Mouse (Mus musculus) liver, embryonic 12.5 days (tissue): Measurements from ENCODE around the gene Rhbdl1. TPM values are rescaled to one million over a fixed set of nuclear protein-coding genes. Genes with fewer than 3 reads are reported as not detected.

ENCODE experiments used
- ATAC-seq: fragments of 200-750 bp; cut with Nextera tagmentation; 2 replicates; pipeline ENCODE4 v1.8.0; 2017; ENCODE audit warnings: moderate number of reproducible peaks, mild to moderate bottlenecking, moderate library complexity
- H3K27ac ChIP-seq: fragments of 300-500 bp; sonication (generic); 2 replicates; pipeline ENCODE4 v1.5.1; 2016; ENCODE audit warnings: mild to moderate bottlenecking
- H3K27me3 ChIP-seq: fragments of 300-500 bp; sonication (generic); replicated peaks from 2 replicates; pipeline ENCODE4 v1.6.1; 2016; ENCODE audit warnings: mild to moderate bottlenecking, moderate library complexity
- H3K36me3 ChIP-seq: fragments of 300-500 bp; sonication (generic); 2 replicates; pipeline ENCODE4 v1.6.1; 2016; ENCODE audit warnings: mild to moderate bottlenecking, moderate library complexity
- H3K4me1 ChIP-seq: fragments of 300-500 bp; sonication (generic); 2 replicates; pipeline ENCODE4 v1.6.1; 2016
- H3K4me2 ChIP-seq: fragments of 300-500 bp; sonication (generic); 2 replicates; pipeline ENCODE4 v1.6.1; 2016; ENCODE audit warnings: mild to moderate bottlenecking, moderate library complexity
- H3K4me3 ChIP-seq: fragments of 300-500 bp; sonication (generic); 2 replicates; pipeline ENCODE4 v1.5.1; 2016; ENCODE audit warnings: mild to moderate bottlenecking, moderate library complexity
- H3K9ac ChIP-seq: fragments of 300-500 bp; sonication (generic); 2 replicates; pipeline ENCODE4 v1.6.1; 2016; ENCODE audit warnings: mild to moderate bottlenecking, moderate library complexity
- H3K9me3 ChIP-seq: fragments of 300-500 bp; sonication (generic); replicated peaks from 2 replicates; pipeline ENCODE4 v1.6.1; 2016; ENCODE audit warnings: mild to moderate bottlenecking, moderate library complexity
- WGBS: fragments of 180-500 bp; shearing (Covaris S2); methylation state at CpG from one replicate; pipeline ENCODE4 v1.1.7; 2016; ENCODE audit not compliant: insufficient replicate concordance; 5-methylcytosine and 5-hydroxymethylcytosine counted together
- polyA plus RNA-seq: library from polyadenylated mRNA; unstranded; fragments of >200 nt; fragmentation: Nextera tagmentation; extraction: Ambion mirVana; gene quantifications from 2 replicates; pipeline ENCODE4 v1.2.1, GENCODE M21; 2016

Gene Rhbdl1
- polyA plus RNA-seq, 1 experiment from 2014 or later, result 0.80 TPM

DNA sequence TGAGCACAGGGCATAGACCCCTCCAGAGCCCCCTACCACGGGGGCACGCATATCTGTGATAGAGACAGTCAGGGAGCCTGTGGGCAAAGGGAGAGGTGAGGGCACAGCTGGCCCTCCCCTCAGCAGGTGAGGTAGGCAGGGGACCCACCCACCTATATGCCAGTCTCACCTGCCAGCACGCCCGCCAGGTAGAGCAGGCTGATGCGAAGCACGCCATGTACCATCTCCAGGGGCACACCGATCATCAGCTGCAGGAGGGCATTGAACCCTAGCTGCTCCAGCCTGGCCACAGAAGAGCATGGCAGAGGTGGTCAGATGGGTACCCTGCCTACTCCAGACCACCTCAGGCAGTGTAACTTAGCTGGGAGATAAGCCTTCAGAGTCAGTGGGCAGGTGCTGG, 1.8 kb downstream of the Rhbdl1 start:
- WGBS, result 88% methylated on average over 7 of the region's 7 CpGs
- no peaks in the 10 kb centered on the region for H3K9me3 ChIP-seq
- peaks cover 84% of the 10 kb centered on the region for H3K4me1 ChIP-seq
- H3K27me3 ChIP-seq, result no peaks in the 10 kb centered on the region
- H3K36me3 ChIP-seq, result peaks cover 65% of the 10 kb centered on the region
- H3K27ac ChIP-seq, result no peak overlapping the region
- peak overlapping the region; percentile 84 for H3K4me2 ChIP-seq
- no peak for ATAC-seq
- H3K9ac ChIP-seq, result peak overlapping the region; percentile 92; the same call in 1 of the 2 replicates
- peak overlapping the region; percentile 84; the same call in 1 of the 2 replicates for H3K4me3 ChIP-seq

DNA sequence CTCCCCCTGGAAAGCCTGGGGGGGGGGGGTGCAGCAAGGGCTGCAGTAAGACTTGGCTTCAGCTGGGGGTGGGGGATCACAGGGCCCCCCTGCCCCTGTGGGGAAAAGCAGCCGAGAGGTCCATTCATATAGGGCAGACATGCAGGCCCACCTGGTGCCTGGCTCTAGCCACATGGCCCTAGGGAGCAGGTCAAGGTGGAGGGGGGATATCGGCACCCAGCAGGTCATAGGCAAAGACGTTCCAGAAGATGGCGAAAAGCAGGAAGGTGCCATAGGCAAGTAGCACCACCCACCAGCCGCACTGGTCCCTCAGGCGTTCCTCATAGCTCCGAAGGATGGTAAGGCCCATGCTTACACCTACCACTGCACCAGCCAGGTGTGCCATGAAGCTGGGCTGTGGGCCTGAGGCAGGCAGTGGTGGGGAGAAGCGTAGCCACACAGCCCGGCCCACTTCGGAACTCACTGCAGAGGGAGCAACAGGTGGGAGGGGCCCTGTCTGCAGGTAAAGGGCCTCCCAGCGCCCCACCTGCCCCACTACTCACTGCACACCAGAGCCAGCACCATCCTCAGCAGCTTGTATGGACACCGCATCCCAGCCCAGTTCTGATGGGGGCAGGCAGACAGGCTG, 2.4 kb downstream of the Rhbdl1 start:
- H3K9ac ChIP-seq, result peak overlapping the region; percentile 92
- peaks cover 84% of the 10 kb centered on the region for H3K4me1 ChIP-seq
- no peak for ATAC-seq
- 89% methylated on average over 12 of the region's 12 CpGs for WGBS
- H3K4me2 ChIP-seq, result peak overlapping the region; percentile 84
- peak overlapping the region; percentile 84 for H3K4me3 ChIP-seq
- no peaks in the 10 kb centered on the region for H3K9me3 ChIP-seq
- H3K27ac ChIP-seq, result peak overlapping the region; percentile 93
- H3K27me3 ChIP-seq, result no peaks in the 10 kb centered on the region
- peaks cover 65% of the 10 kb centered on the region for H3K36me3 ChIP-seq

DNA sequence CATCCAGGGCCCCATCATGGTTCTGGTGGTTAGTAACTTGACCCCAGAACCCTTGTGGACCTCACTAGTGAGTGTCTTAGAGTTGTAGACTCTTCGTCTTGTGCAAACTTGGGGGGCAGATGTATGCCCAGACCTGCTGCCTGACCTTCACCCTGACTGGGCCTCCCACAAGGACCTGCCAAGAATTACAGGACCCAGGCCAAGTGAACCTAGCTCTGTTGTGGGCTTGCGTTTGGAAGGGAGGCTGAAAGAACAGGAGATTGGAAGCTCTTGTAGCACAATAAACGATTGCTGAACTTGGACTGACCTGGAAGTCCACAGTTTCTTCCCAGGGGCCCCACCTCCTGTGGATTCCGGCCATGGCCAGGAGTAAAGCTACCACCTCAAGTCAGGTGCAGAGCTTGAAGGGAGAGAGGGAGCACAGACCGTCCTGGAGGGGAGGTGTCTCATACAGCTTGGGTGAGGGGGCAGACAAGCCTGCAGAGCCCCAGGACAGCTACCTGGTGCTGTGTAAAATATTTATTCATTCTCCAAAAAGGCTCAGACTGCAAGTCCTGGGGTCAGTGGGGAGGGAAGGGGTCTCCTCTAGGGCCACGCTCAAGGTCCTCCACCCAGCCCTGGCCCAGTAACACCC, 3.0 kb downstream of the Rhbdl1 start:
- WGBS, result 43% methylated on average over 6 of the region's 6 CpGs
- peak overlapping the region; percentile 84 for H3K4me3 ChIP-seq
- peak overlapping the region; percentile 84 for H3K4me2 ChIP-seq
- H3K9me3 ChIP-seq, result no peaks in the 10 kb centered on the region
- H3K27me3 ChIP-seq, result no peaks in the 10 kb centered on the region
- no peak for ATAC-seq
- peaks cover 60% of the 10 kb centered on the region for H3K36me3 ChIP-seq
- H3K27ac ChIP-seq, result peak overlapping the region; percentile 93
- peak overlapping the region; percentile 92 for H3K9ac ChIP-seq
- H3K4me1 ChIP-seq, result peaks cover 84% of the 10 kb centered on the region

DNA sequence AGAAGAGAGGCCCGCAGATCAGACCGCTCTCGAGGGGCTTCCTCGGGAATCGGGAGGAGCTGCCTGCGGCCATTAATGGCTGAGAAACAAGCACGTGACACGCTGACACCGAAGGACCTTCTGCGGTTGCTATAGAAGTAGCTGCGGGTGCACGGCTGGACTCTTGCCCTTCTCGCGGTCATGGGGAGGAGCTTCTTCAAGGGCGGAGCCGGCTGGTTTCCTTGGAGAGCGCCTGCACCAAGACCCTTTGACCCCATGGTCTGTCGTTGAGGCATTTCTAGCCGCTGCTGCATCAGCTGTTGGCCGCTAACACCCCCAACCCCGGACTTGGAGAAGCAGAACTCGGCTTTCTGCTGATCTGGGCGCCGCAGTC, 3.8 kb downstream of the Rhbdl1 start, which contains the start of gene Stub1:
Gene Stub1 (minus strand): TSS at position 114 of the 373 bp plus-strand sequence.
- peak; percentile 53 for ATAC-seq
- Histone ChIP-seq H3K9me3 (no peaks in the 10 kb centered on the region), H3K27me3 (no peaks in the 10 kb centered on the region), H3K4me1 (peaks cover 88% of the 10 kb centered on the region), H3K27ac (peak within 1 kb of the TSS; percentile 93), H3K4me3 (peak within 1 kb of the TSS; percentile 84), H3K36me3 (peaks cover 55% of the 10 kb centered on the region), H3K4me2 (peak within 1 kb of the TSS; percentile 84), H3K9ac (peak within 1 kb of the TSS; percentile 92)
- WGBS, result 0% methylated on average over 24 of the region's 24 CpGs

DNA sequence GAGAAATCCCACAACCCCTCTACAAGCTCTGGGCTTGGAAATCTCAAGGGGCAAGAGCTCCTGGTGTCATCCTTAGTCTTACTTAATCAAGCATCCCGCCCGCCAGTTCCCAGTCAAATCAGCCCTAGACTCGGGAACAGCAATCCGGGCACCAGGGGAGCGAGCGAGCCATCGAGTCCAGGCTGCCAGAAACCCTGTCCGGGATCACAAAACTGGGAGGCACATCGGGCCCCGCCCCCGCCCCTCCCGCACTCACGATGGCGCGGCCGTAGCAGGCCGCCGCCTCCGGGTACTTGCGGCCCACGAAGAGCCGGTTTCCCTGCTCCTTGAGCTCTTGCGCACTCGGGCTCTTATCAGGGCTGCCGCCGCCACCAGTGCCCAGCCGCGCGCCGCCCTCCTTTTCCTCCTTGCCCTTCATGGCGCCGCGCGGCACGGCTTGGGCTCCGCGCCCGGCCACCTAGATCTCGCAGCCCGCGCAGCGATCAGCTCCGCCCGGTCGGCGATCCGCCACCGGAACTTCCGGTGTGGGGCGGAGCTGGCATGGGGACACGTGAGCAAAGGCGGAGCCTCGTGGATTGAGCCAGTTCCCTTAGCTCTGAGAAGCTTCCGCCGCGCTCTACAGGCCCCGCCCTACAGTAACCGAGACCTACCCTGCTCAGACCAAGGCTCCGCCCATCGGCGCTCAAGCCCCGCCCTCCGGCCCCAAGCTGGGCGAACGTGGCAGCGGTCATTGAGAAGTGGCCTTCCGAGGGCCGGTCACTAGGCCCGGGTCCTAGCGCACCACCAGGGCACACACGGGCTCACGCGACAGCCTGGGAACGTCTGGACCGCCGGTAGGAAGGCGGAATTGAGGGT, 4.4 kb downstream of the Rhbdl1 start:
- peak overlapping the region; percentile 92 for H3K9ac ChIP-seq
- H3K27ac ChIP-seq, result peak overlapping the region; percentile 93
- peaks cover 55% of the 10 kb centered on the region for H3K36me3 ChIP-seq
- peaks cover 87% of the 10 kb centered on the region for H3K4me1 ChIP-seq
- peak overlapping the region; percentile 84 for H3K4me3 ChIP-seq
- peak; percentile 89 for ATAC-seq
- under 1% methylated on average over 75 of the region's 77 CpGs for WGBS
- H3K9me3 ChIP-seq, result no peaks in the 10 kb centered on the region
- H3K27me3 ChIP-seq, result no peaks in the 10 kb centered on the region
- peak overlapping the region; percentile 84 for H3K4me2 ChIP-seq

- Histone ChIP-seq H3K4me2 (peak overlapping the region; percentile 84), H3K27me3 (no peaks in the 10 kb centered on the region), H3K4me1 (peaks cover 81% of the 10 kb centered on the region), H3K9ac (peak overlapping the region; percentile 92), H3K36me3 (peaks cover 61% of the 10 kb centered on the region), H3K9me3 (no peaks in the 10 kb centered on the region), H3K27ac (peak overlapping the region; percentile 91), H3K4me3 (peak overlapping the region; percentile 84)
- WGBS, result 44% methylated on average over 21 of the region's 21 CpGs
- ATAC-seq, result no peak
Measured at GRCm38 (mm10) chr17:25831451-25832281, 5.4 kb downstream of the Rhbdl1 start.

DNA sequence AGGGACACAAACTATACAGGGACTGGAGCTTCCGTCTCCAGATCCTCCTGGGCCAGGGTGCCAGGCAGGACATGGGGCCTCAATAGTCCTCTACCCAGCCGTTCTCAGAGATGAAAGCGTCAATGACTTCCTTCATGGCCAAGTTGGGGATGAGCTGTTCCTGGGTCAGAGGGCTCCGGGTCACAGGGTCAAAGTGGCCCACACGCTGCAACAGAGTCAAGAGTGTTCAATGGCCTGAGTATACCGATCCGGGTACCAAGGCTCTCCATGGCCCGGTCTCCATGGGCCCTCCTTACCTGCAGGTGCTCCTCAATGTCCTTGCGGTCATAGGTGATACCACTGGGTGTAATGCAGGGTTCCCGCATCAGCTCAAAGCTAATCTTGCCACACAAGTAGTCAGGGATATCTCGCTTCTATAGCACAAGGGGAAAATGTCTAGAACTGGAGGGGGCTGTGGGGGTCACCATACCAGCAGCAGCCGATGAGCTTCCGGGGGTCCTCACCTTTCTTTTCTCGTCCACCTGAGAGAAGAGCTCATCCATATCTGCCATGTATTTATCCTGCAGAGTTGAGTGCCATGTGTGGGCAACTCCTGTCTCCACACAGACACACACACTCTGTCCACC, 6.2 kb downstream of the Rhbdl1 start:
- ATAC-seq, result no peak
- Histone ChIP-seq H3K4me1 (peaks cover 77% of the 10 kb centered on the region), H3K9ac (peak overlapping the region; percentile 92), H3K27me3 (no peaks in the 10 kb centered on the region), H3K9me3 (no peaks in the 10 kb centered on the region), H3K4me3 (peak overlapping the region; percentile 84), H3K27ac (peak overlapping the region; percentile 91; the same call in 1 of the 2 replicates), H3K36me3 (peaks cover 67% of the 10 kb centered on the region), H3K4me2 (peak overlapping the region; percentile 89)
- 81% methylated on average over 14 of the region's 14 CpGs for WGBS

- H3K27ac ChIP-seq, result no peak overlapping the region; the same call in 1 of the 2 replicates
Measured at GRCm38 (mm10) chr17:25830200-25830753, 6.8 kb downstream of the Rhbdl1 start.

DNA sequence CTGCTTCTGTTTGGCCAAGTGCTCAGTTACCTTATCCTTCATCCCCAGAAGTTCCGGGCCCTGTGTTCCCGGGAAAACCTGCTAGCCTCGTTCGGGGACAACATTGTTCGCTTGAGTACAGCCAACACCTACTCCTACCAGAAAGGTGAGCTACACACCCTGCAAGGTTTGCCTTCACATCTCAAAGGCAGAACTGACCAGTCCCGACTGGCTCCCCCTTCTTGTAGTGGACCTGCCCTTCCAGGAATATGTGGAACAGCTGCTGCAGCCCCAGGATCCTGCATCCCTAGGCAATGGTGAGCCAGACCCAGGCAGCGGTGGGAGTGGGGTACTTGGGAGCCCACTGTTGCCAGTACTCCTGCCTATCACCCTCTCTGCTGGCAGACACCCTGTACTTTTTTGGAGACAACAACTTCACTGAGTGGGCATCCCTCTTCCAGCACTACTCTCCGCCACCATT, 7.5 kb downstream of the Rhbdl1 start:
- Histone ChIP-seq H3K4me2 (peak overlapping the region; percentile 89), H3K36me3 (peaks cover 61% of the 10 kb centered on the region), H3K27ac (peak overlapping the region; percentile 83), H3K9me3 (no peaks in the 10 kb centered on the region), H3K27me3 (no peaks in the 10 kb centered on the region), H3K4me3 (peak overlapping the region; percentile 70), H3K4me1 (peaks cover 77% of the 10 kb centered on the region), H3K9ac (peak overlapping the region; percentile 79)
- ATAC-seq, result no peak
- 32% methylated on average over 8 of the region's 8 CpGs for WGBS

More at GRCm38 (mm10) chr17:25830200-25830753, 6.8 kb downstream of the Rhbdl1 start:
- Histone ChIP-seq H3K9me3 (no peaks in the 10 kb centered on the region), H3K9ac (peak overlapping the region; percentile 92), H3K27me3 (no peaks in the 10 kb centered on the region), H3K36me3 (peaks cover 67% of the 10 kb centered on the region), H3K4me3 (peak overlapping the region; percentile 70), H3K4me1 (peaks cover 77% of the 10 kb centered on the region), H3K4me2 (peak overlapping the region; percentile 89)
- no peak for ATAC-seq
- WGBS, result 75% methylated on average over 4 of the region's 4 CpGs

DNA sequence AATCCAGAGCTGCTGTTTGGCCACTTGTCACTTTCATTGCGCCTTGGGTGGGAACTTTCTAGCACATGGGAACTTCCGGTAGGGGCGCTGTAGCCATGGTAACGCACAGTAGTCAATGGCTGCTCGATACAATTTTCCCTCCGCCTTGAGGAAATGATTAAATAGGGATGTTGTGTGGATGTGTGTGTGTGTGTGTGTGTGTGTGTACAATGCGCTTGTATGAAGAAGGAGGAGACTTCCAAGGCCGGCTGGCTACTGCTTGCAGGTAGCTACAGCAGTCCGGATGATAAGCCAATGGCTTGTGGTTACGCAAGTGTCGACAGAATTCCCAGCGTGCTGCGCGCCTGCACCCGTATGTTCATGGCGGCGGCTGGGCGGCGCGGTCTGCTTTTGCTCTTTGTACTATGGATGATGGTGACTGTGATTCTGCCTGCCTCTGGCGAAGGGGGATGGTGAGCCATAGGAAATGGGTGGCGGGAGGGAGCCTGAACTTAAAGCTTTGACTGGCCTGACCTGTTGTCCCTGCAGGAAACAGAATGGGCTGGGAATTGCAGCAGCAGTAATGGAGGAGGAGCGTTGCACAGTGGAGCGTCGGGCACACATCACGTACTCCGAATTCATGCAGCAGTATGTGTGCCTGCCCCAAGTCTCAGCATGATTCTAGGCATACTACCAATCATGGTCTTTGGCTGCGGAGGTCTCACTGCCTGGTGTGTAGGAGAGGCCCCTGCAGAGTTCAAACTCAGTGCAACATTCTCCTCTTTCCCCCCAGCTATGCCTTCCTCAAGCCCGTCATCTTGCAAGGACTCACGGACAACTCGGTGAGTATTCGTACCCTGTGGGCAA, 8.2 kb downstream of the Rhbdl1 start, which contains the start of gene Jmjd8:
Gene Jmjd8 (plus strand): TSS at position 156 of the 846 bp plus-strand sequence.
- WGBS, result 2% methylated on average over 32 of the region's 32 CpGs
- peak within 1 kb of the TSS; percentile 70 for H3K4me3 ChIP-seq
- peak; percentile 31 for ATAC-seq
- peak within 1 kb of the TSS; percentile 89 for H3K4me2 ChIP-seq
- H3K36me3 ChIP-seq, result peaks cover 57% of the 10 kb centered on the region
- H3K27me3 ChIP-seq, result no peaks in the 10 kb centered on the region
- peaks cover 77% of the 10 kb centered on the region for H3K4me1 ChIP-seq
- H3K27ac ChIP-seq, result peak within 1 kb of the TSS; percentile 83
- no peaks in the 10 kb centered on the region for H3K9me3 ChIP-seq
- H3K9ac ChIP-seq, result peak within 1 kb of the TSS; percentile 79
